ENCODE assay signal across 28 mouse cellular contexts in genomic region chr9:45062677-45063076, GRCm38 (mm10). TPM values are rescaled to one million over a fixed set of nuclear protein-coding genes. Genes with fewer than 3 reads are reported as not detected.
"Had no signal": no experiment of that assay in that cellular context is flagged by ENCODE, and none has a peak within 500 bp of the region (broad histone marks: within the 10 kb centered on the region; RNA-seq: fewer than 3 reads in every experiment).

No protein-coding gene starts in this region.

- H3K27ac ChIP-seq: kidney, embryonic 15.5 days; limb, embryonic 10.5 days; limb, embryonic 13.5 days; liver, embryonic 12.5 days; liver, embryonic 15.5 days; lung, embryonic 15.5 days; midbrain, embryonic 10.5 days; midbrain, embryonic 13.5 days; neural tube, embryonic 12.5 days; neural tube, embryonic 15.5 days; stomach, embryonic 15.5 days had no signal

- H3K27me3 ChIP-seq: lung, embryonic 15.5 days; stomach, embryonic 15.5 days had no signal

- H3K4me3 ChIP-seq: kidney, embryonic 15.5 days; limb, embryonic 10.5 days; limb, embryonic 13.5 days; liver, embryonic 12.5 days; liver, embryonic 15.5 days; lung, embryonic 15.5 days; megakaryocyte, embryonic 14.5 days; midbrain, embryonic 10.5 days; midbrain, embryonic 13.5 days; neural tube, embryonic 12.5 days; neural tube, embryonic 15.5 days; stomach, embryonic 15.5 days had no signal

- H3K9me3 ChIP-seq: kidney, embryonic 15.5 days; limb, embryonic 10.5 days; limb, embryonic 13.5 days; liver, embryonic 12.5 days; liver, embryonic 15.5 days; lung, embryonic 15.5 days; megakaryocyte, embryonic 14.5 days; midbrain, embryonic 10.5 days; midbrain, embryonic 13.5 days; neural tube, embryonic 12.5 days; neural tube, embryonic 15.5 days; stomach, embryonic 15.5 days had no signal

- DNase-seq: kidney, postnatal 10 days; kidney, postnatal 4 days; layer of hippocampus, adult 9-11 months; liver; lung, adult 18-20 months; lung, postnatal 10 days; lung, postnatal 36 days; right cerebral cortex, adult 18-20 months; right cerebral cortex, postnatal 14 days; right cerebral cortex, postnatal 4 days; thymus, postnatal 25 days had no signal

- H3K36me3 ChIP-seq: kidney, embryonic 15.5 days; limb, embryonic 10.5 days; limb, embryonic 13.5 days; liver, embryonic 12.5 days; liver, embryonic 15.5 days; lung, embryonic 15.5 days; midbrain, embryonic 10.5 days; midbrain, embryonic 13.5 days; neural tube, embryonic 12.5 days; neural tube, embryonic 15.5 days; stomach, embryonic 15.5 days had no signal

- ATAC-seq: liver, embryonic 12.5 days; midbrain, embryonic 13.5 days had no signal

- H3K4me2 ChIP-seq: kidney, embryonic 15.5 days; limb, embryonic 13.5 days; liver, embryonic 12.5 days; liver, embryonic 15.5 days; lung, embryonic 15.5 days; midbrain, embryonic 13.5 days; neural tube, embryonic 12.5 days; neural tube, embryonic 15.5 days; stomach, embryonic 15.5 days had no signal

- H3K4me1 ChIP-seq: kidney, embryonic 15.5 days; limb, embryonic 13.5 days; liver, embryonic 12.5 days; liver, embryonic 15.5 days; lung, embryonic 15.5 days; megakaryocyte, embryonic 14.5 days; midbrain, embryonic 10.5 days; midbrain, embryonic 13.5 days; neural tube, embryonic 12.5 days; neural tube, embryonic 15.5 days; stomach, embryonic 15.5 days had no signal

- H3K9ac ChIP-seq: kidney, embryonic 15.5 days; limb, embryonic 13.5 days; liver, embryonic 12.5 days; liver, embryonic 15.5 days; lung, embryonic 15.5 days; midbrain, embryonic 13.5 days; neural tube, embryonic 12.5 days; neural tube, embryonic 15.5 days; stomach, embryonic 15.5 days had no signal

RNA-seq across cellular contexts. Expression of gene Jaml, which starts 16.3 kb away (rescaled TPM):
- total RNA-seq: midbrain, postnatal 0 days had no signal
- polyA plus RNA-seq: liver, embryonic 12.5 days had no signal

RNA-seq across cellular contexts. Expression of gene Cd3e, which starts 53.2 kb away (rescaled TPM):
- total RNA-seq: layer of hippocampus, adult 18-20 months; layer of hippocampus, postnatal 25 days; left cerebral cortex, adult 18-20 months; left cerebral cortex, postnatal 25 days; midbrain, postnatal 0 days had no signal
- polyA plus RNA-seq: kidney, embryonic 15.5 days; limb, embryonic 10.5 days; limb, embryonic 13.5 days; liver, embryonic 12.5 days; liver, embryonic 15.5 days; midbrain, embryonic 10.5 days; midbrain, embryonic 13.5 days; neural tube, embryonic 12.5 days had no signal
